Mouse (Mus musculus) lung, postnatal 0 days (tissue): ENCODE data around the gene Tcf7l2. TPM values are rescaled to one million over a fixed set of nuclear protein-coding genes. Genes with fewer than 3 reads are reported as not detected.

Source experiments
- ATAC-seq: fragments of 200-750 bp; cut with Nextera tagmentation; 2 replicates; pipeline ENCODE4 v1.8.0; 2017; ENCODE audit warnings: moderate library complexity
- DNase-seq: peaks from one replicate; pipeline ENCODE4 v3.0.0-alpha.2; 2016; ENCODE audit warnings: low spot score
- H3K27ac ChIP-seq: fragments of 300-500 bp; sonication (generic); 2 replicates; pipeline ENCODE4 v1.5.1; 2014; ENCODE audit warnings: antibody characterized with exemption, mild to moderate bottlenecking, low read length, mixed read lengths
- H3K27me3 ChIP-seq: fragments of 300-500 bp; sonication (generic); replicated peaks from 2 replicates; pipeline ENCODE4 v1.6.1; 2014; ENCODE audit warnings: low read length, mixed read lengths; ENCODE audit not compliant: insufficient read depth
- H3K36me3 ChIP-seq: fragments of 300-500 bp; sonication (generic); 2 replicates; pipeline ENCODE4 v1.6.1; 2014; ENCODE audit warnings: low read length, mixed read lengths; ENCODE audit not compliant: insufficient read depth
- H3K4me1 ChIP-seq: fragments of 300-500 bp; sonication (generic); 2 replicates; pipeline ENCODE4 v1.6.1; 2014; ENCODE audit warnings: antibody characterized with exemption, low read depth, low read length, mixed read lengths; ENCODE audit not compliant: insufficient read depth
- H3K4me2 ChIP-seq: fragments of 300-500 bp; sonication (generic); replicated peaks from 2 replicates; pipeline ENCODE4 v1.6.1; 2014; ENCODE audit warnings: low read depth, mild to moderate bottlenecking, low read length, moderate library complexity, mixed read lengths
- H3K4me3 ChIP-seq: fragments of 300-500 bp; sonication (generic); 2 replicates; pipeline ENCODE4 v1.5.1; 2014; ENCODE audit warnings: low read depth, low read length
- H3K9ac ChIP-seq: fragments of 300-500 bp; sonication (generic); replicated peaks from 2 replicates; pipeline ENCODE4 v1.6.1; 2014; ENCODE audit warnings: low read depth, mild to moderate bottlenecking
- H3K9me3 ChIP-seq: fragments of 300-500 bp; sonication (generic); 2 replicates; pipeline ENCODE4 v1.6.1; 2016; ENCODE audit warnings: low read length, mixed read lengths
- CTCF ChIP-seq: IDR thresholded peaks from 2 replicates; pipeline ENCODE4 v1.5.1; 2016; ENCODE audit warnings: antibody characterized with exemption, mild to moderate bottlenecking
- EP300 ChIP-seq: IDR thresholded peaks from 2 replicates; pipeline ENCODE4 v1.6.1; 2016; ENCODE audit warnings: antibody characterized with exemption, mild to moderate bottlenecking, control low read depth
- WGBS: fragments of 180-500 bp; shearing (Covaris S2); extraction: QIAGEN DNeasy Blood & Tissue Kit; methylation state at CpG from one replicate; pipeline ENCODE4 v1.1.7; 2014; 5-methylcytosine and 5-hydroxymethylcytosine counted together
- polyA plus RNA-seq: library from polyadenylated mRNA; unstranded; fragments of >200 nt; fragmentation: Nextera tagmentation; extraction: Ambion mirVana; gene quantifications from 2 replicates; pipeline ENCODE4 v1.2.1, GENCODE M21; 2015

Tcf7l2 gene
- polyA plus RNA-seq, 1 experiment from 2014 or later: 44.4 TPM

DNA sequence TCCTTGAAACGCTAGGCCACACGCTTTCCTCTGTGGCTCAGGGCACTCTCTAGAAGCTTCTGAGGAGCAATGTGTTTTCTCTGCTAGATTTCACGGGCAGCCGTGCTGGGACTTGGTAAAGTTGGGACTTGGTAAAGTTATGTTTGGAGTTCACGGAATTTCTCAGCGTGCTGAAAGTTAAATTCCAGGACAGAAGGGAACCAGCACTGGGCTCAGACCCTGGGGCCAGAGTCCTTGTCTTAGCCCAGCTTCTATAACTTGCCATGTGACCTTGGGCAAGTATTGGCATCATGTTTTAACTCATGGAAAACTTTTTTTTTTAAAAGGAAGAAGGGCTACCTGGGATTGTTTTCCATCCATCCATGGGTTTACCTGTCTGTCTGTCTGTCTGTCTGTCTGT, 104.6 kb downstream of the Tcf7l2 start:
- H3K36me3 ChIP-seq: no peaks in the 10 kb centered on the region
- H3K4me3 ChIP-seq: no peak overlapping the region
- TF ChIP-seq EP300 (no peak), CTCF (no peak)
- H3K4me2 ChIP-seq: no peak overlapping the region
- no peaks in the 10 kb centered on the region for H3K27me3 ChIP-seq
- 82% methylated on average over 6 of the region's 6 CpGs for WGBS
- no peak overlapping the region for H3K9ac ChIP-seq
- H3K9me3 ChIP-seq: no peaks in the 10 kb centered on the region
- no peaks in the 10 kb centered on the region for H3K4me1 ChIP-seq
- no peak for DNase-seq
- ATAC-seq: no peak
- no peak overlapping the region for H3K27ac ChIP-seq

DNA sequence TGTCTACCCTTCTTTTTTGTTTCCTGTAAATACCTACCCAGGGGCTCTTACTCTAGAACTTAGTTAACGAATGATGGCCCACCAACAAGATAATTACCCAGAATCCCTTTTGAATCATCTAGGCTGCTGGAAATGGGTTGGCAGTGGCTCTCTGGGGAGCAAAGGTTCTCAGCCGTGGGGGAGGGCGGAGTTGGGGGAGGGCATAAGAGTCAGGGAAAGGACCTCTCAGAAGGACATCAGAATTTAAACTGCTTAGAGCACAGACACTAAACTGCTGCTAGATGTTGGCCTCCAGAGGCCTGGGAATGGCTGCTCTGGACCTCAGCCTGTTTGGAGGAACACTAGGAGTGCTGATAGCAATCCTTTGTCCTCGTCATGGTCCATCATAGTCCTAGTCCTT, 105.4 kb downstream of the Tcf7l2 start:
- Histone ChIP-seq H3K27ac (no peak overlapping the region), H3K4me3 (no peak overlapping the region), H3K4me2 (no peak overlapping the region), H3K36me3 (no peaks in the 10 kb centered on the region), H3K9ac (no peak overlapping the region), H3K9me3 (no peaks in the 10 kb centered on the region), H3K4me1 (peaks cover 4% of the 10 kb centered on the region; the same call in 1 of the 2 replicates), H3K27me3 (no peaks in the 10 kb centered on the region)
- 68% methylated on average over 4 of the region's 4 CpGs for WGBS
- DNase-seq (no peak), ATAC-seq (no peak)
- TF ChIP-seq EP300 (no peak), CTCF (no peak)

DNA sequence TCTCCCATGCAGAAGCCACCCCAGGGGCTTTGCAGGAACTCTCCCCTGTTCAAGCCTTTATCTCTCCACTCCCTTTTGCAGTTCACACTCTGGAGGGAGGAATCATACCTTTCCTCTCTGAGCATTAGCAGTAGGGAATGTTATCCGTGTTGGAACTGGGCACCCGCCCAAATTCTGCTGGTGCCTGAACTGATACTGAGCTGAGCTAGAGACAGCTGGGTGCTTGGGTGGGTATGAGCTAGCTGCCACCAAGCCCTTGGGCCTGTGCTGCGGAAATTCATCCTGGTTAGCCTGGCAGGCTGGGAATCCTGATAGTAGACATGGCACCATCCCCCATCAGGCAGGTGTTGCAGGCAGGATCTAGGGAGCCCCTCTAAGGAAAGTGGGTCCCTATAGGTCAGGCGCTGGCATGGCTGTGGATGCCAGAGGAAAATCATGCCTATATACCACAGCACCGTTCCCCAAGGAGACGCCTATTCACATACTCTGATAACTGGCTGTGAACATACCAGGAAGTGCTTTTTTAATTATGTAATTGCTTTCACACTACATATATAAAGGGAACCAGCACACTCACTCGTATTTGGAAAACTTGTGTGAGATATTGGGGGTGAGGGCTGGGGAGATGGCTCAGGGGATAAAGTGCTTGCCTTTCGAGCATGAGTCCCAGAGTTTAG, 108.9 kb downstream of the Tcf7l2 start:
- Histone ChIP-seq H3K27me3 (no peaks in the 10 kb centered on the region), H3K27ac (no peak overlapping the region), H3K4me2 (no peak overlapping the region), H3K9ac (no peak overlapping the region), H3K9me3 (no peaks in the 10 kb centered on the region), H3K4me1 (peaks cover 7% of the 10 kb centered on the region; the same call in 1 of the 2 replicates), H3K36me3 (no peaks in the 10 kb centered on the region), H3K4me3 (no peak overlapping the region)
- DNase-seq: no peak
- TF ChIP-seq EP300: no peak
- no peak for TF ChIP-seq CTCF
- no peak for ATAC-seq
- WGBS: 69% methylated on average over 8 of the region's 8 CpGs

- 57% methylated on average over 19 of the region's 19 CpGs for WGBS
- peak; percentile 79 for ATAC-seq
- H3K27ac ChIP-seq: no peak overlapping the region
These were observed 110.1 kb downstream of the Tcf7l2 start for GRCm38 (mm10) chr19:55851498-55852324.

DNA sequence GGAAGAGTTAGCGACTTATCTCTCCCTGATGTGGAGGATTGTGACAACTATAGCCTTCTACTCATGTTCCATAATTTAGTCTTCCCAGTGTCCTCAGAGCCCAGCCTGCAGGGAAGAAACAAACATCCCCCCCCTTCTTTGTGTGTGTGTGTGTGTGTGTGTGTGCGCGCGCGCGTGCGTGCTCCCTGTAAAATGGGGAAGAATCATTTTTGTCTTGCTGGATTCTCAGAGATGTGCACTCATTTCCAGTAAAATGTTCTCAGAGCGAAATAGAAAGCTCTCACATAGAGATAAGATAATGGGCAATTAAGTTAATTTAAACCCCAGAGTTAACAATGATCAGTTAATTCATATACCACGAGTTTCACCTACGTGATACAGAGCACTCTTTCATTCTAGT, 112.8 kb downstream of the Tcf7l2 start:
- 87% methylated on average over 10 of the region's 10 CpGs for WGBS
- Histone ChIP-seq H3K36me3 (no peaks in the 10 kb centered on the region), H3K9me3 (no peaks in the 10 kb centered on the region), H3K4me1 (peaks cover 7% of the 10 kb centered on the region; the same call in 1 of the 2 replicates), H3K4me3 (no peak overlapping the region), H3K27ac (no peak overlapping the region), H3K9ac (no peak overlapping the region), H3K27me3 (no peaks in the 10 kb centered on the region), H3K4me2 (no peak overlapping the region)
- ATAC-seq (no peak), DNase-seq (no peak)
- TF ChIP-seq CTCF (no peak), EP300 (no peak)

More at GRCm38 (mm10) chr19:55851498-55852324, 110.1 kb downstream of the Tcf7l2 start:
- Histone ChIP-seq H3K9ac (no peak overlapping the region), H3K36me3 (no peaks in the 10 kb centered on the region), H3K4me3 (no peak overlapping the region), H3K4me2 (no peak overlapping the region), H3K27me3 (no peaks in the 10 kb centered on the region), H3K4me1 (peaks cover 7% of the 10 kb centered on the region; the same call in 1 of the 2 replicates), H3K9me3 (no peaks in the 10 kb centered on the region)
- DNase-seq: peak; percentile 24
- TF ChIP-seq CTCF (no peak), EP300 (no peak)

- no peak overlapping the region for H3K4me2 ChIP-seq
- WGBS: 77% methylated on average over 5 of the region's 5 CpGs
- no peak for DNase-seq
- H3K27ac ChIP-seq: no peak overlapping the region
- no peak overlapping the region for H3K9ac ChIP-seq
- ATAC-seq: no peak
- H3K4me3 ChIP-seq: no peak overlapping the region
- no peak for TF ChIP-seq EP300
- no peak for TF ChIP-seq CTCF
- H3K36me3 ChIP-seq: no peaks in the 10 kb centered on the region
- H3K9me3 ChIP-seq: no peaks in the 10 kb centered on the region
- peaks cover 7% of the 10 kb centered on the region; the same call in 1 of the 2 replicates for H3K4me1 ChIP-seq
- no peaks in the 10 kb centered on the region for H3K27me3 ChIP-seq
These were observed 114.0 kb downstream of the Tcf7l2 start for GRCm38 (mm10) chr19:55855571-55855970.
